Mouse (Mus musculus) cerebellum, adult 11-12 months (tissue): ENCODE data around the gene Gm17581.
"Not testable (repeated sequence)": the region's sequence is repeated elsewhere in the genome, so short reads cannot be mapped to it uniquely, and the experiment has no call there.

ENCODE experiments used
- DNase-seq: peaks from one replicate; pipeline ENCODE4 v3.0.0; 2022

Gene Gm17581

DNA sequence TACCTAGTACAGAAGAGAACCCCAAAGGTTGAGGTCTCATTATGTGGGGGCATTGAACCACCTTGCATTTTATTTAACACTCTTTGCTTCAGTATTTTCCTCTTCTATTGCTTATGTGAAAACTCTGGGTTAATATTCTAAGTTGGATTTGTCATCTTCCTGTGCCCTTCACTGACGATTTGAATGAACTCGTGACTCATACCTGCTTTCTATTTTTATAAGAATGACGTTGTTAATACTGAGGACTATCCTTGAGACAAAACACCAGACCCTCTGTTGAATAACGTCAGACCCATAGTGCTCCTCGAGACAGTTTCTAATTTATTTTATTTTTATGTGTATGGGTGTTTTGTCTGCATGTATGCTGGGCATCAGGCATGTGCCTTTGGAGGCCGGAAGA, 1.3 kb upstream of the Gm17581 start:
- DNase-seq, result no peak

DNA sequence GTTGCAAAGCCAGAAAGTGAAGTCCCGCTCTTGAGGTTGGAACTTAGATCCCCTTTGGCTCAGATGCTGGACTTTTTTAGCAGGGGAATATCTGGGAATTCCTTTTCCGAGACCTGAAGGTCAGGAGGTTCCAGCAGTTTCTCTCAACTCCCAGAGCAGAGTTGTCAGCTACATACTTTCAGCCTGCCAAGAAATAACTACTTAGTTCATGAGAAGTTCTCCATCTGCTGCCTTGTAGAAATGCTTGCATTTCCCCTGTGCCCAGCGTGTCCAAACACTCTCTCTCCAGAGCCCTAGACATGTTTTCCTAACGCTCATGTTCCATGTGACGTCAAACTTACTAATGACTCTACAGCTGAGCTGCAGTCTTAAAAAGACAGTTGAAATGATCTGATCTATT, 586 bp downstream of the Gm17581 start:
- no peak for DNase-seq

DNA sequence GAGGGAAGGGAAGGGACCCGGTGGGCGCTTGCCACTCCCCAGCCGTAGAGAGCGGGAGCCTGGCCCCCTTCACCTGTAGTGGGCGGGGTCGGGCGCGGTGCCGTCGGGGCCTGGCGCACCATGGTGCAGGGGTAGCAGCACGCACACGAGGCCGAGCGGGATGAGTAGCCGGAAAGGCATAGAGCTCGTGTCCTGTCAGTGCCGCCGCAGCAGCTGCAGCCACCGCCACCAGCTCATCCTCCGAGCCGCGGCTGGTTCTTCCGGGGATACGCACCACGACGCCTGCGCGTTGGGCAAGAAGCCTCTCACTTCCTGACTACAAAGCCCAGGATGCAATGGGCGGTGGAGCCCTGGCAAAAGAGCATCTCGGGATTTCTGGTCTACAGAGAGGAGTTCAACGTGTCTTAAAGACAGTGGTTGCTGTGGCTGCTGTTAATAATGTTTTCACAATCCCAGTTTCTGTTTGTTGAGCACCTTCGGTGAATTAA, 6.5 kb downstream of the Gm17581 start, which contains the start of gene Edem2:
Edem2 (minus strand) TSS at position 318 of the 488 bp plus-strand sequence.
- DNase-seq, result peak; percentile 90

DNA sequence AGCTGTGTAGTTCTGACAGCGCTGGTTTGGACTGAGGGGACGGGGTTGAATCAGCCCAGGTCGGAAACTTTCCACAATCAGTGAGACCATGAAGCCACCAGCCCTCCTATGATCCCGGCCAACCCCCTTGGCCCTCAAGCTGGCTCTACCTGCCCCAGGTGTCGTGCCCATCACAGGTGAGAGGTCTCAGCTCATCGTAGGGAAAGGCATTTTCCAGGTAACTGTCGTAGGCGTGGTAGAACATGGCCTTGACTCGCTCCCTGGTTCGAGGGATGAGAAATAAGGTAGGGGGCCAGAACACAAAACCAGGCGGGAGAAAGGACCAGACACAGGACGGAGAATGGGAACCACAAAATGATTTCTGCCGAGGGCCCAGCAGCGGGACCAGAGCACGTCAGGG, 6.9 kb downstream of the Gm17581 start:
- DNase-seq, result peak; percentile 23

DNA sequence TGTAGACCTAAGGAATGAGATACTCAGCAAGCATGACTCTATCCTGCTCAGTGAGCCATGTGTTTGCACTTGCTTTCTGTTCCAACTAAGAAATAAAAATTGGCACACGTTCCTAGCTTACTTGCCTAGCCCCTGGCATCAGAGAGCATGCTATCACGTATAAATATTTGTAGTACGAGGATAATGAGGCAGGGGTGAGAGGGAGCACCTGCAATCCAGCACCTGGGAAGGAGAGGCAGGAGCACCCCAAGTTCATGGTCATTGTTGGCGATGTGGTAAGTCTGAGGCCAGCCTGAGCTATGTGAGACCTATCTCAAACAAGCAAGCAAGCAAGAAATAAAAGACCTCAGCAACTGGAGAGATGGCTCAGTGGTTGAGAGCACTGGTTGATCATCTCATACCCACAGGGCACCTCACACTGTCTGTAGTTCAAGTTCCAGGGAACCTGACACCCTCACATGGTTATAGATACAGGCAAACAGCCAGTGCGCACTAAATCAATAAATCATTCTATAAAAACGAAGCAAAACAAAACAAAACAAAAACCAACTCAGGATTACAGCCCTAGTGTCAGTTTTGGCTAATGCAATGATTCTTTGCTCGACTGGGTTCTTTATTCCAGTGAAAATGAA, 7.8 kb downstream of the Gm17581 start:
- DNase-seq, result no peak

DNA sequence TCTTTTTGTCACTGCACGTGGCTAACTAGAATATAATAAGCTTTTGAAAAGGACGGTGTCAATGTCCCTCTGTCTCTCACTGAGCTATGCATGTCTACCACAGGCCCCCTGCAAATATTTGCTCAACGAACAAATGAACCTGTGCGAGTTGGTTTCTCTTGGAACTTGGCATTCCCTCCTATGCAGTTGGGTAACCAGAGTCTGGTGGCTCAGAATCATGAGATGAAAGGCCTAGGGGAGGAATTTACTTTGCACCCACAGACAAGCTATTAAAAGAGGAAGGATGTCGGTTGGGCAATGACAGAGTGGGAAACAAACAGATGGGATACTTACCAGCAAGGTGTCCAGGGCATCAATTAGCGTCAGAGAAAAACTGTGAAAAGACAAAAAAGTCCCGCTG, 9.4 kb downstream of the Gm17581 start:
- DNase-seq, result no peak

DNA sequence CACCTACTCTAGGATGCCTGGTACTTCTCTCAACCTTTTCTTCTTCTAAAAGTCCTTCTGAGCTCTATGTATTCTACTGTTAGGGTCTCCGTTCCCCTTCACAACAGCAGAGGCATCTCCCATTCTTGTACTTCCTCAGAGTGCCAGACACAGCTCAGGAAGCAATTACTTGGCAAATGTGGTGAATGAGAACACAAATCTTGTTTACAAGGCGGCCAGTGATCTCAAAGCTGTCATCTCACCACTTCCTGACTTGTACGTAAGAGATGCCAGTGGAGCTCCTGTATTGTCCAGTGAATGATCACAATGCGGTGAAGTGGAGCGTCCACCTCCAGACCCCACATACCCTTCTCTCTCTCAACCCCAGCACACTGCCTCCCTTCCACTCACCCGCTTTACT, 11.1 kb downstream of the Gm17581 start:
- DNase-seq, result no peak

DNA sequence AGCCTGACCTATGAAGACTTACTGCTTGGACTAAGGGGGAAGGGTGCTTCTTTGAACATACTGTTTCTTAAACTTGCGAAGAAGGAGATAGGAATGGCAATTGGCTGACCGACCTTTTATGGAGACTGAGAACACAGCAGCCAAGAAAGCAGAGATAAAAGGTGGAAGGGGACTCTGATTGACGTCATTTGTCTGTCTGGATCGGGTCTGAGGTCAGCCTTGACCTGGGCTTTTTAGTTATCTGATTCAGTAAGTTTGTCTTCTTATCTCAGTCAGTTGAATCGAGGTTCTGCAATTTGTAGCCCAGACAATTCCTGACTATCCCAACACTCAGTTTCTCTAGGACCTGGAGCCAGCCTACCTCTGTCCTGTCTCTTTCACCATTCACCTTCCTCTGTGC, 11.6 kb downstream of the Gm17581 start:
- no peak for DNase-seq

DNA sequence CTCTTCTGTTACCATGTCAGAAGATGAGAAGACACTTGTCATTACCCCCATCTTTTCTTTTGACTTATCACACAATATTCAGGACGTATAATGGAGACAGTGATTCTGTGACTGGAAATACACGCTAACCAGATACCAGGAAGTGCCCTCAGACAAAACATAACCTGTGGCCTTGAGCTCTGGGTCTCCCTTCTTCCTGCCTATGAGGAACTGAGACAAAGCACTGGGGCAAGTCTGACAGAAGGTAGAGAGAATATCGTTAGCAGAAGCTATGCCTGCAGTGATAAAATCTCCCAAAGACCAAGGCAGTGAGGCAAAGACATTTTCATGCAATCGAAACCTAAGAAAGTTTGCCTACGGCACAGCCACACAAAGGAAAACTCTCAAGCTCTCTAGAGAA, 15.1 kb downstream of the Gm17581 start:
- no peak for DNase-seq

DNA sequence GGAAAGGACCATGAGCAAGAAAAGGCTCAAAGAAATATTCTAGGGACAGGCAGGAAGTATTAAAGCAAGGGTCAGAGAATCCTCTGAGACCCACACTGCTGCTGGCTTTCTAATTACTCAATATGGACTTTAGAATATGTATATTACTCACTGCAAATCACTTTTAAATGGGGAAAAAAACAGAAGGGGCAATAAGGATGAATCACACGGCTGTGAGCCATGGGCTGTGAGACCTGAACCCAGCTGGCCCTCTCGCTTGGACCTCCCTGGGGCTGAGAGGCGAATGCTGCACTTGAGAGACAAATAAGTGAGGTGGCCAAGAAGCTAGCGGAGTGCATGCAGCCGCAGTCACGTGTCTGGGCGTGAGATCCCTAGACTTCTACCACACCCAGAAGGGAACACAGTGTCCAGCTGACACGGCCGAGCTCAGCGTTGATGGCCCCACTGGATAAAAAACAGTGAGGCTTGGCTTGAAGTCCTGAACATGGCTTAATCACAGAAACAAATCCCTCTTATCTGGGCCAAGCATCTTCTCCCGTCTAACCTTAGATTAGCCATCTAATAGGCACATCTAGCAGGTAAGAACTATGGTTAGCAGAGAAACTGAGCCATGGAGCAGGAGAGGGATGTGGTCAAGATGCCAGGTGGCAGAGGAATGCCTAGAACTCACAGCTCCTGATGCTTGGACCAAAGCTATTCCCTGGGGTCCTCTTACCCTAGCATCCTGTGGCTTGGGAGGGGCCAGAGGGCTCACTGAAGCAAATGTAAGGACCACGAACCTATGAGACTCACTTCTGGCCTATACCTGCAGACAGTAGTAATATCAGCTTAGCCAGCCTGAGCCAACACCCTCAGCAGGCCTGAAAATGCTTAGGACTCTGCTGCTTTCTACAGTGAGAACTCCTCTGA, 18.3 kb downstream of the Gm17581 start:
- no peak for DNase-seq

DNA sequence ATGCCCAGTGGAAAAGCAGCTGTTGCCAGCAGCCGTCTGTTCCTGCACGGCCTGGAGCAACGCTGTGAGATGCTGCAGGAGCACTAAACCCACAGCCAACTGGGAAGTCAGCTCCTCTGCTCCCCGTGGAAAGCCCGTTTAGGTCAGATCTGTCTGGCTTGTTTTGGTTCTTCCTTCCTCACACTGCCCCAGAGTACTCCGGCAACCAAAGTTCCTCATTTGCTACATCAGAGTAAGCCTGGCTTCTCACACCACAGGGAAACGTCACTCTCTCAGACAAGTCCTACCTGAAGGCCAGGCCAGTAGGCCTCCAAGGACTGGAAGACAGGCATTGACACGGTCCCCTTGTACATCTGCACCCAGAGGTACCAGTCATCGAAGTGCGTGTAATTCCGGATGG, 25.1 kb downstream of the Gm17581 start:
- DNase-seq, result no peak

DNA sequence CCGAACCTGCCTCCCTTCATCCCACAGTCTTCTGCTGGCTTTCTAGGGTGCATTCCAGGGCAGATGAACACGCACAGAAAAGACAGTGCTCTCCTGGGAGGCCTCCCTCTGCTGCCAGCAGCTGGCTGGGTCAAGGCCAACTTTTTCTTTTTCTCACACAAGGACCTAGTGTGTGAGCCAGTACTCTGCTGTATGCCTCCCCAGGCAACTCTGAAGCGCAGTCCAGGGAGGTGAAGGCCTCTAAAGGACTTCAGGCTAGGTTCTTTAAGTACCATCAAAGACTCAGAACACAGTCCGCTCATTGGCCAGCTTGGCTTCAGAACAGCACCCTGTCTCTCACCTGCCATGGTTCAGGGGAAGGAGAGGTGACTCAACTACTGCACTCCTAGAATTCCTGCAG, 28.4 kb downstream of the Gm17581 start:
- no peak for DNase-seq

DNA sequence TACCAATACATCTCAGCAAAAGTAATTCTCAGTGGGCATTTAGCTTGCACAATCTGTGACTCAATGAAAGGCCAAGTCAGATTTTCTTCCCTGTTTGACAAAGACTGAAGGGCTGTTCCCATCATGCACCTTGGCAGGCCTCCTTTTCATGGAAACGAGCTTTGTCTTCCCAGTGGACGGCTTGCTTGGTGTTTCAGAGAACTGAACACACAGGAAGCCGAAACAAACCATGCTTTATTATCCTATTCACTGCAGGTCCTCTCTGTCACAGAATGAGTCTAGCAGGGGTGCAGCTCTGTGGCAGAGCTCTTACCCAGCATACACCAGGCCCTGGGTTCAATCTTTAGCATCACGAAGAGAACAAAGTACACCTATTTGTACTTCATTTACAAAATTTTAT, 32.0 kb downstream of the Gm17581 start:
- no peak for DNase-seq

DNA sequence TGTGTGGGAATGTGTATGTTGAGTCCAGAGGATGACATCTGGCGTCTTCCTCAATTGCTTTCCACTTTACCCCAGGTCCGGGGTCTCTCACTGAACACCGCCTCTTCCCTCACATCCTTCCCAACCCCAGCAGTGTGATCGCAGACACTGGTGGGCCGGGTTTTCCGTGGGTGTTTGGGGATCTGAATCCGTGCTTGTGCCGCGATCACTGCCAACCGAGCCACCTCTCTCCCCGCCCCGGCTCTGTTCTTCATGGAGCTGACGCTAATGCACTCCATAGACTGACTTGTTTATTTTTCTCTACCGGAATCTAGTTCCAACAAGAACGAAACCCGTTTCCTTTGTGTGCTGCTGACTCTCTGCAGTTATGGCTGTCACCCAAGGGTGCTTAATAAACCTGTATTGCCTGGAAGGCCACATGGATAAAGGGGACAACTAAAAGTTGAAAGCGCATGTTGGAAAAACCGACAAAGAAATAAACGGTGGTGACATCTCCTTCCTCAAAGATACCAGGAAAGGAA, 34.2 kb downstream of the Gm17581 start:
- no peak for DNase-seq

DNA sequence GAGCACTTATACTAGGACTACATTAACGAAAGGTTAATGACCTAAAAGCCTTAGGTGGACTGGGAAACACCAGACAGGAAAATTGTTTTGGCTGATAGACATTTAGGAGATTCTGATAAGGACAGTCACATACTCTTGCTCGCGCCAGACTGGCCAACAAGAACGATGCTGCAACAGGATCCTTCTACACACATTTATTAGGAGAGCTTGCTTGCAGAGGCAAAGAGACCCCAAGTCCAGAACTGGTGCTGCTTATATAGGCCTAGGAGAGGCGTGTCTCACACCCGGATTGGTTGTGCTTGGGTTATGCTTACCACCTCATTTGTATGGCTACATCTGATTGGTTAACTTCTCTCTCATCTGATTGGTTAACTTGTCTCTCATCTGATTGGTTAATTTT, 37.2 kb downstream of the Gm17581 start:
- not testable (repeated sequence) for DNase-seq

DNA sequence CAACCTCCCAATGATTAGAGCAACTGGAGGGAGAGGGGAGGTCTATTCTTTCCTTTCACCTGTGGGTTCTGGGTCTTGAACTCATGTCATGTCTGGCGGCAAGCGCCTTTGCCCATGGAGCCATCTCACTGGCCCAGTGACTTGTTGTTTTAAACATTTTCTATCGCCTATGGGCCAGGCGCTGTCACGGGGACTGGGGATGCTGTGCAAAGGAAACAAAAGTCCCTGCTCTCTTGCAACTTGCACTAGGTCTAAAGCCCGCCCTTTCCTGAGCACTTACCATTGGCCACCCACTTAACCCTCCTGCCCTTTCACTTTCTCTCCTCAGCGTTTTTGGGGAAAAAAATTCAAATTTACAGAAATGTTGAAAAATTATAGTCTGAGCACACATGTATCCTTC, 38.8 kb downstream of the Gm17581 start:
- DNase-seq, result no peak

DNA sequence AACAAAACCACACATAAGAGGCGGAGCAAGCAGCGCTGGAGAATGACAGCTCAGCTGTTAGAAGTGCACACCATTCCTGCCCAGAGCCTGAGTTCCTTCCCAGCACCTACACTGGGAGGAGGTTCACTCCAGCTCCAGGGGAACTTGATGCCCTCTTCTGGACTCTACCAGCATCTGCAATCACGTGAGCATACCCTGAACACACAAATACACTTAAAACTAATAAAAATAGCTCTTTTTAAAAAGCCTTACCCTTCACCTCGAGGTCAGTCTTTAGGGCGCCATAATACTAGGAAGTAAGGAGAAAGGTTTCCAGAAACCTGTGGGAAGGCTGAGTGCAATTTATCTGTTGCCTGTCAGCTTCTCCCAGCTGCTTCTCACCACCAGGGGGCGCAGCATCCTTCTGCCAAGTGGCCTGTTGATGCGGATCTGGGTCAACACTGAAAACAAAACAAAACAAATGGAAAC, 39.5 kb downstream of the Gm17581 start:
- DNase-seq, result peak; percentile 83

DNA sequence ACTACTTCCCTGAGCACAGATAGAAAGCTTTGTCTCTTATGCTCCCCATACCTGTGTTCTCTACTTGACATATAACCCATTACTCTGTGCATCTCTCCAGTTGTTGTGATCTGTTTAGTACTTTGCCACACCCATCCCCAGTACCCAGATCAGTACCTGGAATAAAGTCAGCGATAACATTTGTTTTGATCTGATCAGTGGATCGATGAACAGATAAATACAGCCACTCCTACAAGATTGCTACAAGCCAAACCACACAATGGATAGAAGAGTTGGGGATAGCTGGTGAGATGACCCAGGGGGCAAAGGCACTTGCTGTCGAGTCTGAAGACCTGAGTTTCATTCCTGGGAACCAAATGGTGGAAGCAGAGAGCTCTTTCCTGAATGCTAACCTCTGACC, 40.4 kb downstream of the Gm17581 start:
- no peak for DNase-seq

DNA sequence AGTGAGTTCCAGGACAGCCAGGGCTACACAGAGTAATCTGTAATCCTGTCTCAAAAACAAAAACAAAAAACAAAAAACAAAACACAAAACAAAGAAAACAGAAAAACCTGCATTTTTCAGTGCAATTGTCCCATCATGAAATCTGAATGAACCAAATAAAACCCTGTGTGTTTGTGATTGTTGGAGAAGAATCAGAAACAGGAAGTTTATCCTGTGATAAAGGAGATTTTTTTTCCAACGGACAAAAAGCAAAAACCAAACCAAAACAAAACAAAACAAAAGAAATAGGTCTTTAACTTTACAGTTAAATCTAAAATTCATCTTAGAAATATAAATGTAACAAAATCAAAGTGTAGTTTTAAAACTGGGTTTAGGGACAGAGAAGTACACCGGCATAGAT, 41.1 kb downstream of the Gm17581 start:
- DNase-seq, result no peak

DNA sequence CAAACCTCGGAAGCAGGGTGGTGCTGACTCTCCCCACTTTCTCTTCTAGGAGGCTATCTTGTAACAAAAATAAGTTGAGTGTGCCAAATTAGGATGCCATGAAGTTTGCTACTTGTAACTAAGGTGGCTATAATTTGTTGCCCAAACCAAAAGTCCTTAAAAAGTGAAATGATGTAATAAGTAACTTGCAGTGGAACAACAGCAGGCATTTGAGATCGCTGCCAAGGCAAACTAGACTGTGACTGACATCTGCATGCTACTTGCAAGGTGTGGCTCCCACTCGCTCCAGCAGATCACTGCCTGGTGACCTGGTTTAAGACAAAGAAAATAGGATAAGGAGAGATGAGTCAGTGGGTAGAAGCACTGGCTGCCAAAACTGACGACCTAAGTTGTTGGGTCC, 42.5 kb downstream of the Gm17581 start:
- DNase-seq, result peak; percentile 55

DNA sequence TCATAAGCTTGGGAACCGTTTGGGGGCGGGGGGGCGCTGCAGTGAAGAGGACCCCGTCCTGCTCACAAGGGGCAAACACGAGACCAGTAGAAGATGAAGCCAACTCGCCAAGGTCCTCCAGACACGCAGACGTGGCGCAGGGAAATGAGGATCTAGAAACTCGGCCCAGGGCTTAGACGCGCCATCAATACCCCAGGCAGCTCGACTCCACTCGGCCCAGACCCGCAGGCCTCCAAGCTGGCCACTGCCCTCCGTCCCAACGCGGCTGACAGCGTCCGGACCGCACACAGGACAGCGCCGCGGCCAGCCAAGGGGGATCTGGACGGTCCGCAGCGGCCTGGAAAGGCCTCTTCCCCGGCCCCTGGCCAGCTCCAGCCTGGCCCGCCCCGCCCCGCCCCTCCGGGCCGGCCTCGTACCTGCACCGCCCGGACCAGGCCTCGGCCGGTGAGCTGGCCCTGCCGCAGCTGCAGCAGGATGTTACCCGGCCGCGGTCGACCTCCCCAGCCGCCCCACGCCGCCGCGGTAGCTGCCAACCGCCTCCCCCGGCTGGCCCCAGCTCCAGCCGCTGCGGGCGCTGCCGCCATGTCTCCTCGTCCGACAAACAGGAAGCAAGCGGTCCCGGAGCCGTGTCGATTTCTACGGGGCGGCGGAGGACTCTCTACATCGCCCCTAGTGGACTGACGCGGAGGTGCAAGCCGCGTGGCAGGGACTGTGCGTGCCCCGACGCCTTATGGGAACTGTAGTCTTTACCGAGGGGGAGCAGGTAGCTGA, 43.8 kb downstream of the Gm17581 start, which contains the start of gene Trpc4ap:
Trpc4ap (minus strand) TSS at position 662 of the 771 bp plus-strand sequence.
- peak; percentile 94 for DNase-seq

DNA sequence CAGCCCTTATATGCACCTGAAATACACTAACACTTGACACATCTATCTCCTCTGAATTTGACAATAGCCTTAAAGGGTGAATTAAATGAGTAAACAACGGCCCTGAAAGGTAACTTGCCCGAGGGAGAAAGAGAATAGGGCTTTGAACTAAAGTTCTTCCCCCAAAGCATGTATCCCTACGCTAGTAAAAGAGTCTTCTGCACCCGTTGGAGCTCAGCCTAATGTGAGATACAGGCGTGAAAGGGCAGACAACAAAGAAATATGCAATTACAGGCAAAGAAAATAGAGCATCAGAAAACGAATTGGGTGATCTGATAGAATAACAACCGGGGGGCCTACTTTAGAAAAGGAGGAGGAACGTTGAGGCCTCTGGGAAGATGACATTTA, 44.3 kb downstream of the Gm17581 start:
- DNase-seq, result no peak

DNA sequence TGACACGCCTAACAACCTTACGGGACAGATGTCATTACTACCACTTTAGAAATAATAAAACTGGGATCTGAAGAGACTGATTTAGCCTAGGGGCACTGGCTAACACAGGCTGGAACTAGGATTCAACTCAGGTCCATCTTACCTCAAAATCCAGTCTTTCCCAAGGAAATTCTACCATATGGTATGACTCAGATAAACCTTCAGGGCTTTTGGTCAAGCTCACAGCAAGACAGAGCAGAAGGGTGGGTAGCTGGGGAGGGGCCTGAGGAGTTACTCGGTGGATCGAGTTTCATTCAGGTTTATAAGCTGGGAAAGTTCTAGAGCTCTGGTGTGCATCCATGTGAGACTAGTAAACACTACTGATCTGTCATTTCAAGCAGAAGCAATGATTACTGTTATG, 46.5 kb downstream of the Gm17581 start:
- DNase-seq, result no peak
